Mouse (Mus musculus) intestine, embryonic 15.5 days (tissue): ENCODE measurements around the gene Lhfpl4. TPM values are rescaled to one million over a fixed set of nuclear protein-coding genes. Genes with fewer than 3 reads are reported as not detected.

Experiments
- ATAC-seq: fragments of 200-750 bp; cut with Nextera tagmentation; 2 replicates; pipeline ENCODE4 v1.8.0; 2017; ENCODE audit warnings: moderate TSS enrichment, moderate library complexity
- H3K27ac ChIP-seq: fragments of 300-500 bp; sonication (generic); 2 replicates; pipeline ENCODE4 v1.5.1; 2015; ENCODE audit warnings: mild to moderate bottlenecking, inconsistent platforms
- H3K27me3 ChIP-seq: fragments of 300-500 bp; sonication (generic); replicated peaks from 2 replicates; pipeline ENCODE4 v1.6.1; 2015; ENCODE audit warnings: inconsistent platforms
- H3K36me3 ChIP-seq: fragments of 300-500 bp; sonication (generic); 2 replicates; pipeline ENCODE4 v1.6.1; 2015; ENCODE audit warnings: inconsistent platforms
- H3K4me1 ChIP-seq: fragments of 300-500 bp; sonication (generic); replicated peaks from 2 replicates; pipeline ENCODE4 v1.6.1; 2015; ENCODE audit warnings: inconsistent platforms
- H3K4me2 ChIP-seq: fragments of 300-500 bp; sonication (generic); replicated peaks from 2 replicates; pipeline ENCODE4 v1.6.1; 2015; ENCODE audit warnings: mild to moderate bottlenecking, inconsistent platforms
- H3K4me3 ChIP-seq: fragments of 300-500 bp; sonication (generic); replicated peaks from 2 replicates; pipeline ENCODE4 v1.5.1; 2015; ENCODE audit warnings: inconsistent platforms
- H3K9ac ChIP-seq: fragments of 300-500 bp; sonication (generic); 2 replicates; pipeline ENCODE4 v1.6.1; 2015; ENCODE audit warnings: inconsistent platforms
- H3K9me3 ChIP-seq: fragments of 300-500 bp; sonication (generic); 2 replicates; pipeline ENCODE4 v1.6.1; 2016; ENCODE audit warnings: inconsistent platforms
- WGBS: fragments of 180-500 bp; shearing (Covaris S2); methylation state at CpG from one replicate; pipeline ENCODE4 v1.1.7; 2015; 5-methylcytosine and 5-hydroxymethylcytosine counted together
- polyA plus RNA-seq: library from polyadenylated mRNA; unstranded; fragments of >200 nt; fragmentation: Nextera tagmentation; extraction: Ambion mirVana; gene quantifications from 2 replicates; pipeline ENCODE4 v1.2.1, GENCODE M21; 2015

Gene Lhfpl4
- 1.7 and 2.3 TPM in 2 replicates for polyA plus RNA-seq

GRCm38 (mm10) chr6:113194841-113195595, at the start of gene Lhfpl4:
TSS of gene Lhfpl4 (minus strand) at chr6:113195384.
- ATAC-seq = peak; percentile 59; the same call in 1 of the 2 replicates
- Histone ChIP-seq H3K9ac (peak within 1 kb of the TSS; percentile 17; the same call in 1 of the 2 replicates), H3K9me3 (no peaks in the 10 kb centered on the region), H3K27me3 (peaks cover 33% of the 10 kb centered on the region), H3K4me3 (peak within 1 kb of the TSS; percentile 48), H3K36me3 (no peaks in the 10 kb centered on the region), H3K4me1 (peaks cover 13% of the 10 kb centered on the region; the same call in 1 of the 2 replicates), H3K4me2 (peak within 1 kb of the TSS; percentile 83), H3K27ac (no peak within 1 kb of the TSS)
- 2% methylated on average over 60 of the region's 66 CpGs for WGBS

- WGBS = 79% methylated on average over 1 of the region's 1 CpGs
- no peak for ATAC-seq
- H3K27ac ChIP-seq = no peak overlapping the region
Measured at GRCm38 (mm10) chr6:113242753-113243152, 47.6 kb upstream of the Lhfpl4 start.

GRCm38 (mm10) chr6:113238442-113238841, 43.3 kb upstream of the Lhfpl4 start:
- Histone ChIP-seq H3K4me3 (peak overlapping the region; percentile 99), H3K4me1 (peaks cover 10% of the 10 kb centered on the region; the same call in 1 of the 2 replicates), H3K36me3 (peaks cover 6% of the 10 kb centered on the region; the same call in 1 of the 2 replicates), H3K27ac (no peak overlapping the region), H3K4me2 (peak overlapping the region; percentile 81), H3K9ac (peak overlapping the region; percentile 90), H3K27me3 (no peaks in the 10 kb centered on the region), H3K9me3 (no peaks in the 10 kb centered on the region)
- 27% methylated on average over 6 of the region's 6 CpGs for WGBS
- ATAC-seq = no peak

More at GRCm38 (mm10) chr6:113242753-113243152, 47.6 kb upstream of the Lhfpl4 start:
- no peaks in the 10 kb centered on the region for H3K9me3 ChIP-seq
- H3K4me2 ChIP-seq = no peak overlapping the region
- H3K4me3 ChIP-seq = no peak overlapping the region
- peaks cover 10% of the 10 kb centered on the region; the same call in 1 of the 2 replicates for H3K4me1 ChIP-seq
- no peak overlapping the region for H3K9ac ChIP-seq
- H3K36me3 ChIP-seq = peaks cover 10% of the 10 kb centered on the region; the same call in 1 of the 2 replicates
- no peaks in the 10 kb centered on the region for H3K27me3 ChIP-seq

GRCm38 (mm10) chr6:113237542-113238270, 42.5 kb upstream of the Lhfpl4 start, which contains the start of gene Mtmr14:
TSS of gene Mtmr14 (plus strand) at chr6:113237843.
- WGBS = under 1% methylated on average over 55 of the region's 55 CpGs
- Histone ChIP-seq H3K9me3 (no peaks in the 10 kb centered on the region), H3K27ac (0 out of 2 replicates have a peak within 1 kb of the TSS, but pooled peaks have one; percentile 48), H3K4me2 (peak within 1 kb of the TSS; percentile 81), H3K27me3 (no peaks in the 10 kb centered on the region), H3K36me3 (peaks cover 3% of the 10 kb centered on the region; the same call in 1 of the 2 replicates), H3K9ac (peak within 1 kb of the TSS; percentile 90), H3K4me3 (peak within 1 kb of the TSS; percentile 99), H3K4me1 (peaks cover 10% of the 10 kb centered on the region; the same call in 1 of the 2 replicates)
- peak; percentile 100 for ATAC-seq

GRCm38 (mm10) chr6:113235141-113235540, 40.0 kb upstream of the Lhfpl4 start:
- Histone ChIP-seq H3K4me1 (peaks cover 10% of the 10 kb centered on the region; the same call in 1 of the 2 replicates), H3K27me3 (no peaks in the 10 kb centered on the region), H3K27ac (no peak overlapping the region), H3K4me2 (no peak overlapping the region), H3K9me3 (no peaks in the 10 kb centered on the region), H3K36me3 (no peaks in the 10 kb centered on the region), H3K4me3 (no peak overlapping the region), H3K9ac (no peak overlapping the region)
- 66% methylated on average over 5 of the region's 5 CpGs for WGBS
- no peak for ATAC-seq

- Histone ChIP-seq H3K27ac (no peak overlapping the region), H3K9ac (no peak overlapping the region), H3K4me1 (no peaks in the 10 kb centered on the region), H3K9me3 (no peaks in the 10 kb centered on the region), H3K4me2 (no peak overlapping the region), H3K4me3 (no peak overlapping the region), H3K27me3 (no peaks in the 10 kb centered on the region), H3K36me3 (no peaks in the 10 kb centered on the region)
- no peak for ATAC-seq
Measured at GRCm38 (mm10) chr6:113226705-113227104, 31.5 kb upstream of the Lhfpl4 start.

GRCm38 (mm10) chr6:113225798-113226197, 30.6 kb upstream of the Lhfpl4 start:
- H3K4me3 ChIP-seq = no peak overlapping the region
- no peaks in the 10 kb centered on the region for H3K9me3 ChIP-seq
- H3K4me2 ChIP-seq = no peak overlapping the region
- H3K36me3 ChIP-seq = no peaks in the 10 kb centered on the region
- H3K9ac ChIP-seq = no peak overlapping the region
- no peaks in the 10 kb centered on the region for H3K4me1 ChIP-seq
- no peak overlapping the region for H3K27ac ChIP-seq
- no peaks in the 10 kb centered on the region for H3K27me3 ChIP-seq
- ATAC-seq = no peak
- WGBS = 73% methylated on average over 4 of the region's 4 CpGs

GRCm38 (mm10) chr6:113216280-113216679, 21.1 kb upstream of the Lhfpl4 start:
- Histone ChIP-seq H3K4me1 (no peaks in the 10 kb centered on the region), H3K27ac (no peak overlapping the region), H3K36me3 (no peaks in the 10 kb centered on the region), H3K4me2 (no peak overlapping the region), H3K9me3 (no peaks in the 10 kb centered on the region), H3K9ac (no peak overlapping the region), H3K27me3 (no peaks in the 10 kb centered on the region), H3K4me3 (no peak overlapping the region)
- no peak for ATAC-seq
- WGBS = 73% methylated on average over 2 of the region's 2 CpGs

- peaks cover 33% of the 10 kb centered on the region for H3K27me3 ChIP-seq
- no peaks in the 10 kb centered on the region for H3K36me3 ChIP-seq
- no peak for ATAC-seq
- peak overlapping the region; percentile 48 for H3K4me3 ChIP-seq
- no peak overlapping the region for H3K9ac ChIP-seq
- H3K4me1 ChIP-seq = peaks cover 13% of the 10 kb centered on the region; the same call in 1 of the 2 replicates
- H3K4me2 ChIP-seq = peak overlapping the region; percentile 83
- H3K27ac ChIP-seq = no peak overlapping the region
- 17% methylated on average over 9 of the region's 9 CpGs for WGBS
- H3K9me3 ChIP-seq = no peaks in the 10 kb centered on the region
Measured at GRCm38 (mm10) chr6:113195596-113195992, 410 bp upstream of the Lhfpl4 start.

GRCm38 (mm10) chr6:113194517-113194840, 705 bp downstream of the Lhfpl4 start:
- Histone ChIP-seq H3K36me3 (no peaks in the 10 kb centered on the region), H3K4me3 (peak overlapping the region; percentile 48; the same call in 1 of the 2 replicates), H3K4me2 (peak overlapping the region; percentile 83), H3K9me3 (no peaks in the 10 kb centered on the region), H3K4me1 (peaks cover 13% of the 10 kb centered on the region; the same call in 1 of the 2 replicates), H3K27me3 (peaks cover 33% of the 10 kb centered on the region), H3K9ac (no peak overlapping the region), H3K27ac (no peak overlapping the region)
- ATAC-seq = peak; percentile 12; the same call in 1 of the 2 replicates
- WGBS = 9% methylated on average over 5 of the region's 5 CpGs

GRCm38 (mm10) chr6:113193765-113194460, 1.3 kb downstream of the Lhfpl4 start:
- ATAC-seq = peak; percentile 59
- Histone ChIP-seq H3K27ac (no peak overlapping the region), H3K27me3 (peaks cover 33% of the 10 kb centered on the region), H3K36me3 (no peaks in the 10 kb centered on the region), H3K9me3 (no peaks in the 10 kb centered on the region), H3K4me2 (peak overlapping the region; percentile 83), H3K9ac (no peak overlapping the region), H3K4me3 (peak overlapping the region; percentile 7), H3K4me1 (peaks cover 13% of the 10 kb centered on the region; the same call in 1 of the 2 replicates)
- WGBS = 5% methylated on average over 45 of the region's 46 CpGs
